Mouse (Mus musculus) limb, embryonic 14.5 days (tissue): ENCODE results near the gene Arhgap24. TPM values are rescaled to one million over a fixed set of nuclear protein-coding genes. Genes with fewer than 3 reads are reported as not detected.

ENCODE experiments used
- ATAC-seq: fragments of 200-750 bp; cut with Nextera tagmentation; 2 replicates; pipeline ENCODE4 v1.8.0; 2017; ENCODE audit warnings: low read depth, moderate number of reproducible peaks, moderate TSS enrichment; ENCODE audit not compliant: low FRiP score
- DNase-seq: peaks from one replicate; pipeline ENCODE4 v3.0.0-alpha.2; 2015; ENCODE audit warnings: low spot score
- H3K27ac ChIP-seq: fragments of 300-500 bp; sonication (generic); replicated peaks from 2 replicates; pipeline ENCODE4 v1.5.1; 2014; ENCODE audit warnings: low read depth, mild to moderate bottlenecking, low read length, moderate library complexity, mixed read lengths
- H3K27me3 ChIP-seq: fragments of 300-500 bp; sonication (generic); 2 replicates; pipeline ENCODE4 v1.6.1; 2014; ENCODE audit warnings: low read length, mixed read lengths; ENCODE audit not compliant: control insufficient read depth, insufficient read depth
- H3K36me3 ChIP-seq: fragments of 300-500 bp; sonication (generic); 2 replicates; pipeline ENCODE4 v1.6.1; 2014; ENCODE audit warnings: mild to moderate bottlenecking, low read length, moderate library complexity, mixed read lengths; ENCODE audit not compliant: control insufficient read depth, insufficient read depth
- H3K4me1 ChIP-seq: fragments of 300-500 bp; sonication (generic); 2 replicates; pipeline ENCODE4 v1.6.1; 2014; ENCODE audit warnings: antibody characterized with exemption, low read length, mixed read lengths; ENCODE audit not compliant: control insufficient read depth, insufficient read depth
- H3K4me2 ChIP-seq: fragments of 300-500 bp; sonication (generic); replicated peaks from 2 replicates; pipeline ENCODE4 v1.6.1; 2014; ENCODE audit warnings: low read depth, mild to moderate bottlenecking, low read length, moderate library complexity; ENCODE audit not compliant: severe bottlenecking
- H3K4me3 ChIP-seq: fragments of 300-500 bp; sonication (generic); replicated peaks from 2 replicates; pipeline ENCODE4 v1.5.1; 2014; ENCODE audit warnings: low read length
- H3K9ac ChIP-seq: fragments of 300-500 bp; sonication (generic); 2 replicates; pipeline ENCODE4 v1.6.1; 2014; ENCODE audit warnings: mild to moderate bottlenecking, low read depth, low read length, moderate library complexity; ENCODE audit not compliant: severe bottlenecking
- H3K9me3 ChIP-seq: fragments of 300-500 bp; sonication (generic); 2 replicates; pipeline ENCODE4 v1.6.1; 2016; ENCODE audit warnings: low read length; ENCODE audit not compliant: control insufficient read depth
- POLR2A ChIP-seq: fragments of 200-500 bp; IDR thresholded peaks from 2 replicates; pipeline ENCODE4 v1.8.0; 2012; ENCODE audit warnings: inconsistent platforms, mild to moderate bottlenecking, moderate library complexity, borderline replicate concordance; ENCODE audit not compliant: insufficient read depth, insufficient read length; ENCODE audit errors: extremely low read depth
- WGBS: fragments of 180-500 bp; shearing (Covaris S2); extraction: QIAGEN DNeasy Blood & Tissue Kit; methylation state at CpG from one replicate; pipeline ENCODE4 v1.1.7; 2014; 5-methylcytosine and 5-hydroxymethylcytosine counted together
- polyA plus RNA-seq, 2 experiments: library from polyadenylated mRNA; depleted of rRNA in 1 of 2; stranded (reverse) in 1 of 2; unstranded in 1 of 2; fragments of >200 nt; fragmentation: Nextera tagmentation in 1 of 2; extraction: Ambion mirVana in 1 of 2; gene quantifications; 2 replicates each; pipeline versions ENCODE4 v1.2.1 to v1.2.3; 2012 to 2014

Gene Arhgap24
- polyA plus RNA-seq, 2 experiments: 20.2 to 25.8 TPM

- H3K9me3 ChIP-seq: no peaks in the 10 kb centered on the region
- H3K36me3 ChIP-seq: no peaks in the 10 kb centered on the region
- no peak overlapping the region for H3K4me3 ChIP-seq
- DNase-seq (no peak), ATAC-seq (no peak)
- no peak for TF ChIP-seq POLR2A
- no peak overlapping the region for H3K9ac ChIP-seq
- no peaks in the 10 kb centered on the region for H3K4me1 ChIP-seq
- H3K4me2 ChIP-seq: no peak overlapping the region
- H3K27ac ChIP-seq: no peak overlapping the region
- no peaks in the 10 kb centered on the region for H3K27me3 ChIP-seq
- WGBS: 87% methylated on average over 2 of the region's 2 CpGs
Observed at GRCm38 (mm10) chr5:102698891-102699290, 217.7 kb downstream of the Arhgap24 start.

- Histone ChIP-seq H3K4me2 (no peak overlapping the region), H3K9ac (no peak overlapping the region), H3K27me3 (no peaks in the 10 kb centered on the region), H3K4me3 (no peak overlapping the region), H3K4me1 (no peaks in the 10 kb centered on the region), H3K9me3 (no peaks in the 10 kb centered on the region), H3K36me3 (no peaks in the 10 kb centered on the region), H3K27ac (no peak overlapping the region)
- DNase-seq: no peak
- no peak for ATAC-seq
- WGBS: 63% methylated on average over 6 of the region's 6 CpGs
- TF ChIP-seq POLR2A: no peak
Observed at GRCm38 (mm10) chr5:102702581-102702980, 221.4 kb downstream of the Arhgap24 start.

- Histone ChIP-seq H3K4me3 (no peak overlapping the region), H3K36me3 (no peaks in the 10 kb centered on the region), H3K27me3 (no peaks in the 10 kb centered on the region), H3K9ac (no peak overlapping the region), H3K27ac (no peak overlapping the region), H3K4me1 (no peaks in the 10 kb centered on the region), H3K4me2 (no peak overlapping the region), H3K9me3 (no peaks in the 10 kb centered on the region)
- TF ChIP-seq POLR2A: no peak
- ATAC-seq: peak; percentile 57
- 44% methylated on average over 5 of the region's 5 CpGs for WGBS
- peak; percentile 91 for DNase-seq
Observed at GRCm38 (mm10) chr5:102703325-102704099, 222.3 kb downstream of the Arhgap24 start.

GRCm38 (mm10) chr5:102705170-102705569 is 224.0 kb downstream of the Arhgap24 start:
- Histone ChIP-seq H3K9ac (no peak overlapping the region), H3K4me1 (no peaks in the 10 kb centered on the region), H3K27me3 (no peaks in the 10 kb centered on the region), H3K36me3 (no peaks in the 10 kb centered on the region), H3K27ac (no peak overlapping the region), H3K9me3 (no peaks in the 10 kb centered on the region), H3K4me2 (no peak overlapping the region), H3K4me3 (no peak overlapping the region)
- DNase-seq: no peak
- no peak for TF ChIP-seq POLR2A
- WGBS: 6% methylated on average over 2 of the region's 2 CpGs
- no peak for ATAC-seq

- no peaks in the 10 kb centered on the region for H3K27me3 ChIP-seq
- H3K27ac ChIP-seq: no peak overlapping the region
- H3K4me2 ChIP-seq: no peak overlapping the region
- DNase-seq (no peak), ATAC-seq (no peak)
- no peaks in the 10 kb centered on the region for H3K9me3 ChIP-seq
- no peaks in the 10 kb centered on the region for H3K36me3 ChIP-seq
- no peaks in the 10 kb centered on the region for H3K4me1 ChIP-seq
- WGBS: 87% methylated on average over 7 of the region's 7 CpGs
- TF ChIP-seq POLR2A: no peak
- no peak overlapping the region for H3K9ac ChIP-seq
- H3K4me3 ChIP-seq: no peak overlapping the region
Observed at GRCm38 (mm10) chr5:102710336-102710735, 229.1 kb downstream of the Arhgap24 start.
